Mouse (Mus musculus) adrenal gland, postnatal 36 days (tissue): ENCODE measurements around the gene 9530077C05Rik. TPM values are rescaled to one million over a fixed set of nuclear protein-coding genes. Genes with fewer than 3 reads are reported as not detected.
"Not testable (repeated sequence)": the region's sequence is repeated elsewhere in the genome, so short reads cannot be mapped to it uniquely, and the experiment has no call there.

Source experiments
- DNase-seq, 2 experiments: peaks; one replicate each; pipeline ENCODE4 v3.0.0; 2021; ENCODE audit warnings: mixed read lengths in 1 of 2
- long read RNA-seq, 2 experiments: library from polyadenylated mRNA; stranded (forward); transcript quantifications; one replicate each; pipeline ENCODE4 v2.0.0; 2021; ENCODE audit warnings: borderline sequencing depth in 2 of 2
- total RNA-seq, 2 experiments: library from RNA; stranded (reverse); gene quantifications; 2 replicates each; pipeline ENCODE4 v1.2.3; 2021

The 9530077C05Rik gene
- total RNA-seq: 1 to 10 TPM; 6.6 TPM
- long read RNA-seq, experiment 1, partial matches to known transcripts: 3 of 11 reads
- long read RNA-seq, experiment 1, other reads (novel, unspliced or antisense): 6 of 11 reads
- long read RNA-seq, experiment 2, partial matches to known transcripts: 4 of 8 reads
- long read RNA-seq, experiment 2, other reads (novel, unspliced or antisense): 3 of 8 reads

DNA sequence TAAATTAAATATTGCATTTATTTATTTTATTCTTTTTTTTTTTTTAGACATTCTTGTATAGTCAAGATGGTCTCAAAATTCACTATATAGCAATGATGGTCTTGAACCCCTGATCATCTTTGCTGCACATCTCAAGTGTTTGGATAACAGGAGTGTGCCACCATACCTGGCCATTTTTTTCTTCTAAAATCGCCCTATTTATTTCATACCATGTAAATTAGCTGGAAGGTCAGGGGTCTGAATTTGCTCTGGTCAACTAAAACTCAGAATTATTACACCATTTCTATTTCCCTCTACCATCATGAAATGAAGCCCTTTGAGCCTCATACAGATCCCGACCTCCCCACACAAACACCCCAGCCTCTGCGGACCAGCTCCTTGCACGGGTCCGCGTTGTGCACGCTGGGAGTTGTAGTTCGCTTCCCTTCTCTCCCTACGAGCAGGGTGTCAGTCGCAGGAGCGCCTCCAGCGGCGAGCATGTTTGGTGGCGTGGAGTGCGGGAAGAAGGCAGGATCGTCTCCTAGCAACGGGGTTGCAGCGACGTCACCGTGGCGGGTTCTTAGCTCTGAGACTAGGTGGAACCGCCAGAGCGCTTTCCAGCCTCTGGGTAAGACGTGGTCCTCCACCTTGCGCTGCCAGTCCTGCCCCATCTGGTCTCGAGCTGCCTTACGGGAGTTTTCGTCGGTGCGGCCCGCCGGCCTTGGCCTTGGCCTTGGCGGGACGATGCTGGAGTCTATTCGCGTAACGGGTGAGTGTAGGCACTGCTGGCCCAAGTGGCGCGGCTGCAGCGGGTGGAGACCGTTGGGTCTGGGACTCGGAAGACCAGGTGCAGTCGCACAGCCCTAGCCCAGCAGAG lies at the start of gene 9530077C05Rik:
TSS of gene 9530077C05Rik (plus strand) at position 512 of the 856 bp plus-strand sequence.
- DNase-seq: peak; percentile 96 to 98

DNA sequence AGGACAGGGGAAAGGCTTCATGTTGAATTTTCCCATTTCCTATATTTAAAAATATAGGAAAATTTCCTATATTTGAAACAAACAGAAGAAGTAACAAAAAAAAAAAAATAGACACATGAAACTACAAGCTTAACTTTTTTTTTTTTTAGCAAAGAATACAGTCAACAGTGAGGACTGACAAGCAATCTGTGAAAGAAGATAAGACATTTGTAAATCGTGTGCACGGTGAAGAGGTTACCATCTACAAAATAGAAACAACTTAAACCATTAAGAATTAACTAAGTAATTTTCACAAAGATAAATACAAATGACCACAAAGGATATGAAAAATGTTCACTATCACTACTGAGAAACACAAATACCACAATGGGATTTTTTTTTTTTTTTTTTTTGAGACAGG lies 45.1 kb upstream of the 9530077C05Rik start:
- DNase-seq: no peak

DNA sequence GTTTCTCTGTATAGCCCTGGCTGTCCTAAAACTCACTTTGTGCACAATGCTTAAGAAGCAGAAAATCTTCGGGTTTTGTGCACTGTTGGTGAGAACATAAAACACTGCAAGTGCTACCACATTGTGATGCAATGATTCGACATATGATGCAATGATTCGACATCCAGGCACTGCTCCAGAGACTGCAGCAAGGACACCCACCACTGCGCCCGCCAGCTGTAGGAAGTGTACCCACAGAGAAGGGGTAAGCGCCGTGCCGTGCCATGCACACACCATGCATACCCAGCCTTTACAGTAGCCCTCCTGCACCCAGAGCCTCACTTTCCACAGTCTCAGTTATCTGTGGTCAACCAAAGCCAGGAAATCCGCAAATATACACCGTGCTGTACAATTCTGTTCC lies 44.7 kb upstream of the 9530077C05Rik start:
- DNase-seq: peak; percentile 55 to 64

DNA sequence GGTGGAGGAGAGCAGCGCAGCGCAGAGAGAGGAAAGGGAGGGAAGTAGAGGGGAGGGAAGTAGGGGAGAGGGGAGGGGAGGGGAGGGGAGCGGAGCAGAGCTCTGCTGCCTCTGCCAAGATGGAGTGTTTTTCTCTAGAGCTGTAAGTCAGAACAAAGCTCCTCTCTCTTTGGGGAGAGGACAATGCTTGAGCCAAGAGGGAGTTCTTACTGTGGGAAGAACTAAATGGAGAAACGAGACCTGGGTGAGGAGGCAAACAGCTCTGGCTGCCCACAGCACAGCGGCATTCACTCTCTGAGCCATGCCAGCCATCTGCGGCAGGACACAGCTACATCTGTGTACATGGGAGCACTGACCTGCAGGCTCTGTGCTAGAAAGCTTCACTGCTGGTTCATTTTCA lies 43.3 kb upstream of the 9530077C05Rik start:
- DNase-seq: no peak

DNA sequence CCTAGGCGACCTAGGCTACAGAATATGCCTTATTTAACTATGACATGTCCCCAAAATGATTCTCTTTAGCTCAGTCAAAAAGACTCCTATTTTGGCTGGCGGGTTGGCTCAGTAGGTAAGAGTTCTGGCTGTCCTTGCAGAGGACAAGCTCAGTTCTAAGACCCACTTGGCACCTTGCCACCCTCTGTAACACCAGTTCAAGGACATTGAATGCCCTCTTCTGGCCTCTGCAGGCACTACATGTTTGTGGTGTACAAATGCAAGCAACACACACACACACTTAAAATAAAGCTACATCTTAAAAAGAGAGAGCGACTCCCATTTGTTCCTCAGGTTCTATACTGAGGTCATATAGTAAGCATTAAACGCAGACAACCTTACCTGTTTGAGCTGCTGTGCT lies 38.6 kb upstream of the 9530077C05Rik start:
- no peak for DNase-seq

DNA sequence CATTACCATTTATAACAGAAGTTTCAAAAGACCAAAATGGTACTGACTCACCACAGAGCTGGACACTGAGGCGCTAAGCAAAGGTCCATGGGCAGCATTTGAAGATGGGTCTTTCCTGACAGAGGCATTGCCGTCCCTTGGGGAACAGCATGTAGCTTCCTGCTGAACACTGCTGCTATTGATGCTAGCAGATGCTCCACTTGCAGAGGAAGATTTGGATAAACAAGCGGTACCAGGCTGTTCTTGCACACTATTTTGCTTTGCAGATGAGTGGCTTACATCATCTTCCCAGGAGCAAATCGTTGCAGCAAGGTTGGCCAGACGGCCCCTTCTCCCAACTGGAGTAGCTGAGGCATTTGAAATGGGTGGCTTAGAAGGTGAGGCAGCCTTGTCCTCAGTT lies 35.2 kb upstream of the 9530077C05Rik start:
- no peak for DNase-seq

DNA sequence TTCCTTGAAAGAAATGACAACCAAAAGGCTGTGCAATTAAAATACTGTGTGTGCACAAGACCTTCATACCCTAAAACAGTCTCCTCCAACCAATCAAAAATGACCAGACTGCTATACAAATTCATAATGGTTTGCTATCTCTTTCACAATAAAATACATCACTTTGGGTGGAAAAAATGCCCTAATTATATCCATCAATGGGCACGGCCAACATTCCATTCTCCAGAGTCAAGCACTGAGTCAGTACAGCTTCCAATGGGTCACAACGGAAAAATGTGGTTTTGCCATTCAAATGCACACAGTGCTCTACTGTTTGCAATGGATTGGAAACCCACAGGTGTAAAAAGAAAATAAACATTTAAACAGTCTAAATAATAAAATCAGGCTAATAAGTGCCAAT lies 25.4 kb upstream of the 9530077C05Rik start:
- peak in 1 of 2 experiments; percentile 36 for DNase-seq

DNA sequence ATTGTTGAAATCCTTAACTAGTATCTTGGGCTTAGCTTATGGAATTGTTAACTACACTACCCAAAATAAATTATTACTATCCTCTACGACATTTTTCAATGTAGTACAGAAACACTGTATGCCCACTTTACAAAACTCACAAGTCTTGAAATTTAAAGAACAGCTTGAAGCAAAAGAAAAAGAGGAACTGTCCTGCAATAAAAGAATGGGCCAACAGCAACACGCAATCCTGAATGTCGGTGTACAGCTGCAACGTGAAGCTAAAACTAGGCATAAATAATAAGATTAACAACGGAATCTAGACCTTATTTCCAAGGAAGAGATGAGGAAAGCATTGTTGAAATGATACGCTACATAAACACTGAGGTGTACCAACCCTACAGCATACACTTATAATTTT lies 23.4 kb upstream of the 9530077C05Rik start:
- no peak for DNase-seq

DNA sequence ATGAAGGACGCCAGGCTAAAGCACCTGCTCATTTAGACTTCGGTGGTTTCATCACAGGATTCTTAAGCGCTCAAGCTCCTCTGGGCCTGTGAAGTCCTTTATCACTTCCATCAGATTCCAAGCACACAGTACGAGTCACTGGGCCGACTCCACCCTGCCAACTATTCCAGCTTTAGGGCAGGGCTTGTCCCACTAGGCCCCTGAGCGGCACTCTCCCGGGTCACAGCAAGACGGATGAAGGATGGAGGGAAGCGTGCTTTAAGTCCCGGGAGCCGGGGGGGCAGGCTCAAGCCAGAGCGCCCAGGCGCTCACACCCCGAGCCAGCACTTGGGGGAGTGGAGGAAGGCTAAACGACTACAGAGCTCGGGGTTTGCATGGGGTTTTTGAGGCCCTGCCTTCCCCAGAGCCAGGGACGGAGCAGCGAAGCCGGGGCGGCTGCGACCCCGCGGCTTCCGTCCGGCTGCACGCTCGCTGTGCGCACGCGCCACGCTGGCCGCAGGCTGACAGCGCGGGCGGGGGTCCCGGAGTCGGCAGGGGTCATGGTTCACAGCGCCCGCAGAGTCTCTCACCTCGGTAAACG lies 22.8 kb upstream of the 9530077C05Rik start:
- DNase-seq: peak in 1 of 2 experiments; percentile 37

DNA sequence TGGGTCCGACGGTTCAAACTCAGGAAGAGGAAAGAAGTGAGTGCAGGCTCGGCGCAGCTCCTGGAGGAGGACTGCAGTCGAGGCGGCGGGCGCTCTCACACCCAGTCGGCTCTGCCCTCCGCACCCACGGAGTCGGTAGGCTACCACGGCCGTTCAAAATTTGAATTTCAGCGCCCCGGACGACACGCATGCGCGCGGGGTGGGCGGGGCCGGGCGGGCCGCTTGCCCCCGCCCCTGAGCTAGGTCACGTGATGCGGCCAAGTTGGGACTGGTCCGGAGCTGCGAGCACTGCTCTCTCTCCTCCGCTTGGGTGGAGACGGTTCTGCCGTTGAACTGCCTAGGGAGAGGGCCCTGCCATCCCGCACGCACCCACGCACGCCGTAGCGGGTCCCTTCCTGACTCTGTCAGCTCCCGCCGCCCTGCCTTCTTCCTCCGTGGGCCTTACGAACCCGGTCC lies 22.3 kb upstream of the 9530077C05Rik start, which contains the start of gene Anln:
TSS of gene Anln (minus strand) at position 168 of the 456 bp plus-strand sequence.
- peak; percentile 95 for DNase-seq

DNA sequence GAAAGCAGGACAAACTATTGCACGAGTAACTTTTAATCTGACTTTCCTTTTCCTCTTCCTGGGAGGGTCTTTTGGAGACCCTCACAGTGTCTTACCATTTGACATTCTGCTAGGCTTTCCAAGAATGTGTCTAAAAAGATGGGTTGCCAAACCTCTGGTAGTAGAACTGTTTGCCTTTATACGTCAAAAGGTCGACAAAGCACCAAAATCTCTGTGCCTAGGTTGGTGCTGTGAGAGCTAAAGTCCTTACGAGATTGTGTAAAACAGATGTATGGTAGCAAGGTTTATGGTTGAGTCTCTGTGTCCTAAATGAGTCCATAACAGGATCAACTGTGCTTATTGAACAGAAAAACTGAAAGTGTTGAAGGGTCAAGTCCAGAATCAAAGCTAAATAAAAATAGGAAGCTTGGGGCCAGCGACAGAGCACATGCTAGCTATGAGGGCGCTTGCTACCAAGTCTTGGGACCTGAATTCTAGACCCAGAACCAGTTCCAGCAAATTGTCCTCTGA lies 21.5 kb upstream of the 9530077C05Rik start:
- no peak for DNase-seq

DNA sequence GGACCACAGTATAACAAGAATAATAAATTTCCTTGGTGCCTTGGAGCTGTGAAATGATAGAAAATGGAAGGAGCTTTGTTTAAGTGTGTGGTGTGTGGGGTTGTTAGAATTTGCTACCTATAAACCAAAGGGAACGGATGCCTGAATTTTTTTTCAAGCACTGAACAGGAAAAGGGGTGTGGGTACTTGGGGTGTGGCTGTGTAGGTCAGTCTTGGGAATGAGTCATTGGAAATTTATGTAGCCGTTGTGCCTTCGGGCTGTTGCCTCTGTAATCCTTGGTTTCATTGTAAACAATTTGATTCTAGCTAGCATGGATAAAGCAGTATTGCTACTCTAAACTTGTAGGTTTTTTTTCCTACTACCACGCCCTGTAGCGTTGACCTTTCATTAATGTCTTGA lies 20.9 kb upstream of the 9530077C05Rik start:
- no peak for DNase-seq

DNA sequence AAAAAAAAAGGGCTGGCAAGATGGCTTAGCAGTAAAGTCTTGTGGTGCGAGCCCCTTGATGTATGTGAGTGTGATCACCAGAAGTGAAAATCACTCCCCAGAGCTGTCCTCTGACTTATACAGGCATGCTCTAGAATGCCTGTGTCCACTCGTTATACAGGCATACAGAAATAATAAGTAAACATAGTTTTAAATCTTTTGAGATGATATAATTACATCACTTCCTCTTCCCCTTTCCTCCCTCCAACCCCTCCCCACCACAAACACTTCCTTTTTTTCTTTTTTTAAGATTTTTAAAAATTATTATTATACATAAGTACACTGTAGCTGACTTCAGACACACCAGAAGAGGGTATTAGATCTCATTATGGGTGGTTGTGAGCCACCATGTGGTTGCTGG lies 16.6 kb upstream of the 9530077C05Rik start:
- DNase-seq: no peak

DNA sequence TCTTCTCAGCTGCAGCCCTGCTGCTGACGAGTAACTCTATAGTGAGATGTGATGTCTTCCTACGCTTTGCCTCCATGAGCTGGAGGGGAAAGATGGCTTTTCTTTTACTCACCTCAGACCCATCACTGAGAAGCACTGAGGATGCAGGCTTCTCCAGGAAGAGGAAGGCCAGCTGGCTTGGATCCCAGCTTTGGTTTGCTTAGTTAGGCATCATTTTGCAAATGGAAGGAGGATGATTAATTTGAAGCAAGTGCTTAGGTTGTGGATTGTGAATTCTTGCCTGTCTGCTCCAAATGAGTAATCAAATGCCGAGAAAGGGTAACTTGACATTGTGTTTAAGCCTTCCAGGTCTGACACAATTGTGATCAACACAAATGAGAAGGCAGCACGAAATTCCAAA lies 12.3 kb upstream of the 9530077C05Rik start:
- no peak for DNase-seq

DNA sequence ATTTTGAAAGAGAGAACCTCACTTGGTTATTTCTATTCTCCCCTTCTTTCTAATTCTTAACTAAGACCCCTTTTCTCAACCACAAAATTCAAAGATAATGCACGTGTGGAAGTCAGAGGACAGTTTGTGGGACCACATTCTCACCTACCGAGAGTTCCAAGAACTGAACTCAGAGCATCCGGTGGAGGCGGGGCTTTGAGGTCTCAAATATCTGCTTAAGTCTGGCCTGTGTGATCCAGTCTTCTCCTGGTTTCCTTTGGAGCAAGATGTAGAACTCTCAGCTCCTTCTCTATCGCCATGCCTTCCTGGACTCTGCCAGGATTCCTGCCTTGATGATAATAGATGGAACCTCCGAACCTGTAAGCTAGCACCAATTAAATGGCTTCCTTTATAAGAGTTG lies 9.3 kb upstream of the 9530077C05Rik start:
- no peak for DNase-seq

DNA sequence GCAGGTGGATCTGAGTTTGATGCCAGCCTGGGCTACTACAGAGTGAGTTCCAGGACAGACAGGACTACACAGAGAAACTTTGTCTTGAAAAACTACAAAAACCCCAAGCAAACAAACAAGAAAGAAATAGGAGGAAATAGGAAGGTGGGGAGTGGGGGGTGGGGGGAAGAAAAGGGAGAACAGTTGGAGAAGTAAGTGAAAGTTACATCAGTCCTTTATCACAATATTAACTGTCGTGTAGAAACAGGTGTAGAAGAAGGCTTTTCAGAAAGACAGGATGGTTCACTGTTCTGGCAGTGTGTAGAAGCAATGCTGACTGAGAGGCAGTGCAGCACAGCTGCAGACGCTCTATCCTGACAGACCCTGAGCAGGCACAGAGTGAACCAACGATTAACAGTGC lies 8.3 kb upstream of the 9530077C05Rik start:
- DNase-seq: no peak

DNA sequence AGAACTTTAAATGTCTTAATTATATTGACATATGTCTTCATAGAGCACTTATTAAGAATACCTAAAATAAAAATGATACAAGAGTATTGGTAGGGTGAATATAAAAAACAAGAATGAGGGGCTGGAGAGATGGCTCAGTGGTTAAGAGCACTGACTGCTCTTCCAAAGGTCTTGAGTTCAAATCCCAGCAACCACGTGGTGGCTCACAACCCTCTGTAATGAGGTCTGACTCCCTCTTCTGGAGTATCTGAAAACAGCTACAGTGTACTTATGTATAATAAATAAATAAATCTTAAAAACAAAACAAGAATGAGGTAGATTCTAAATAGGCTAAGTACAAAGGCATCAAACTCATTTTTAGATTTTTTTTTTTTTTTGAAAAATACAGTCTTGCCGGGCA lies 7.8 kb upstream of the 9530077C05Rik start:
- not testable (repeated sequence) for DNase-seq

DNA sequence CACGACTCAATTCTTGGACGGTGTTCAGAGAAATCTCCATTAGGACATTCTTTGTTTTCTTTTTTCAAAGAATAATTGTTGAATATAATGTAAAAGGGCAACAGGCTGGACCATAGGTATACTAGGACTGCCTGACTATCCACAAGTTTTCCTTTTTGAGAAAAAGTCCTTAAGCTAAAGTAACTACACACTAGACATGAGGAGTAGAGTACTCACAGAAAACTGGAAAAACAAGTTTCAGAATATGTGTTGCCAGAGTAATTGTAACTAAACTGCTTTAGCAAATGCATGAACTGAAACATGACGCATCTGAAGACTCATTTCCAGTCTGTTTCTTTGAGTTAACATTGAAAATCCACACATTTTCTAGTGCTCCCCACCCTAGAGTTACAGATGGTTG lies 5.9 kb upstream of the 9530077C05Rik start:
- DNase-seq: no peak

DNA sequence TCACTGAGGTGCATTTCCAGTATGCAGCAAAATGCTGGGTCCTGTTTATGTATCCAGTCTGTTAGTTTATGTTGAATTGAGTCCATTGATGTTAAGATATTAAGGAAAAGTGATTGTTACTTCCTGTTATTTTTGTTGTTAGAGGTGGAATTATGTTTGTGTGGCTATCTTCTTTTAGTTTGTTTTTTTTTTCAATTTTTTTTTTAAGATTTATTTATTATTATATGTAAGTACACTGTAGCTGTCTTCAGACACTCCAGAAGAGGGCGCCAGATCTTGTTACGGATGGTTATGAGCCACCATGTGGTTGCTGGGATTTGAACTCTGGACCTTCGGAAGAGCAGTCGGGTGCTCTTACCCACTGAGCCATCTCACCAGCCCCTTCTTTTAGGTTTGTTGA lies 3.7 kb upstream of the 9530077C05Rik start:
- DNase-seq: not testable (repeated sequence)

DNA sequence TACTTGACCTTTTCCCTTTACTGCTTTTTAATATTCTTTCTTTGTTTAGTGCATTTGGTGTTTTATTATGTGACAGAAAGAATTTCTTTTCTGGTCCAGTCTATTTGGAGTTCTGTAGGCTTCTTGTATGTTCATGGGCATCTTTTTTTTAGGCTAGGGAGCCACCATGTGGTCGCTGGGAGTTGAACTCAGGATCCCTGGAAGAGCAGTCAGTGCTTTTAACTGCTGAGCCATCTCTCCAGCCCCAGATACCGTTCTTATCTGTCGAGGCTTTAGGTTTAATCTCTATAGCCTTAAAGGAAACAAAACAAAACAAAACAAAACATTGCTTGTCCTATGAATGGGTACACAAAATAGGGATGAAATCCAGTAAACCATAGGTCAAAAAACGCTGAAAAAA lies 3.0 kb upstream of the 9530077C05Rik start:
- peak; percentile 9 to 43 for DNase-seq

DNA sequence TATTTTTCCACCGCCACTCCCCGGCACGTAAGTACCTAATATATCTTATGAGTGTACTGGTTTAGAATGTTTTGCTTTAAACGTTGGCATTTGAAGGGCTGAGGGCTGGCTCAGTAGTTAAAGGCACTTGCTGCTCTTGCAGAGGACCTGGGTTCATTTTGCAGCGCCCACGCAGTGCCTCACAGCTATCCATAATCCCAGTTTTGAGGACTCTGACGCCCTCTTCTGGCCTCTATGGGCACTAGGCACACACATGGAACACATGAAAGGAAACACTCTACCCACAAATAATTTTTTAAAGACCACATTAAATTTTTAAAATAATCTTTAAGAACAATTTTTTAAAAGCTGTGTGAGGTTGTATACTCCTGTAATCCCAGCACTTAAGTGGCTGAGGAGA lies 1.8 kb upstream of the 9530077C05Rik start:
- DNase-seq: no peak

DNA sequence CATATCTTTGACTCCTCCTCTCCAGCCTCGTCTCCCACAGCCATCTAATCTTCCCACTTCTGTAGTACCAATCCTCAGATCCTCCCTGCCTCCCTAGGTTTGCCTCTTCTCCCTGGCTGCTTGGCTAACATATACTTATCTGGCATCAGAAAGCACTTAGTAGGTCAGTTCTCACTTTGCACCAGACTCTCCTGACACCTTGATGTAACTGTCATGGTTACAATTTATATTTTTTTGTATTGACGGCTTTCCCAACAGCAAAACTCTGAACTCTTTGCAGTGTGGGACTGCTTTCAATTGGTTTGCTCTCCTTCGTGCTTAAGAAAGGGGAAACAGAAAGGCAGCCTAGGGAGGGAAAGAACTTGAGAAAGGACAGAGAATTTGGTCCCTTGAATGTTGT lies 4.9 kb downstream of the 9530077C05Rik start:
- no peak for DNase-seq

DNA sequence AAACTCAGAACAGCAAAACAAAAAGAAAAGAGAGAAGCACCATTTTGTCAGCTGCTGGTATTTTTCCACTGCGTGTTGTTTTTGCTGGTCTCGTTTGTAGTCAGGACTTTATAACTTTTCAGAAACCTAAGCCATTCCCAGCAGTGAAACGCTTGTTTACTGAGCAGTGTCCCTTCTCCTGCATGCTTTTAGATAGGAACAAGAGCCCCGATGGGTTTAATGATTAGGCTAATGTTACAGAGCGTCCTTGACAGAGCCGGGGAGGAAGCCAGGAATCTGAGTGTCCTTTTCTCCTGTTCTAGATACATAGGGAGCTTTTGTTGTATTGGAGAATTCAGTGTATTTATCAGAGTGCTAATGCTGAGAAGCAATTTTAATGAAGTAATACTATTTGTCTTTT lies 6.2 kb downstream of the 9530077C05Rik start:
- peak; percentile 30 to 35 for DNase-seq
